Mouse (Mus musculus) yolk sac, embryonic 10.5 days (tissue): ENCODE measurements at regions not wholly inside any gene's neighbourhood (a gene's known extent, or its start where the extent isn't known, plus 50 kb on each side); places are given as distances from the start of the nearest gene placed in this dataset.

ENCODE experiments used
- DNase-seq: peaks from one replicate; pipeline ENCODE4 v3.0.0-alpha.2; 2017; ENCODE audit warnings: low spot score

DNA sequence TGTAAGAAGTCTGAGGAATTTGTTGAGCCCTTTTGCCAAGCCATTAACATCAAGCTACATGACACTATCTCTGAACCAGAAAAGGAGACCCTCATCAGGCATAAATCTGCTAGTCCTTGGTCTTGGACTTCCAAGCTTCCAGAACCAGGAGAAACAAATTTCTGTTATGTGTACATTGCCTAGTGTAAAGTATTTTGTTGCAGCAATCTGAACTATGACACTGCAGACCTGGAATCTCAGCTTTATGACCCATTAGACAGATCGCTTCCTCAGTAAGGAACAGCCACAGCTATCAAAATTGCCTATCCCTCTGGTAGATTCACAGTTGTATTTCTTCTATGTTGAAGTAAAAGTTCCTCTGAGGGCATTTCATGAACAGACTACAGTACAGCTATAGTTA, 199.1 kb upstream of the Tmem161b start:
- no peak for DNase-seq

DNA sequence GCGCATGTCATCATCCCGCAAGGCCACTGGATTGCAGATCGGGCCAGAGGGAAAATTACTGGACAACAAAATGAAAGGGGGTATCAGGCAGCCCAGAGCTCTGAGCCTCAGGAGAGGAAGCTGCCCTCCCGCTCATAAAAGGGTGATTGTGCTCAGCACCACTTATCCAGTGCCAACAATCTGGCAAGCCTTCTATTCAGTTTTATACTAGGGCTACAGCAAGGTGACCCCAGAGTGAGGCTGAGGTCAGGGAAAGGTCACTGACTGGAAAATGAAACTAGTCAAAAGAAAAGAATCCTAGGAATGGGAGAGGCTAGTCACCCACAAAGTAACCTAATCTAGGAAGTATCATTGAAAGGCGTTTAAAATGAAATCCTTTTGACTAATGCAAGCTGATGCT, 198.5 kb upstream of the Tmem161b start:
- DNase-seq = no peak

DNA sequence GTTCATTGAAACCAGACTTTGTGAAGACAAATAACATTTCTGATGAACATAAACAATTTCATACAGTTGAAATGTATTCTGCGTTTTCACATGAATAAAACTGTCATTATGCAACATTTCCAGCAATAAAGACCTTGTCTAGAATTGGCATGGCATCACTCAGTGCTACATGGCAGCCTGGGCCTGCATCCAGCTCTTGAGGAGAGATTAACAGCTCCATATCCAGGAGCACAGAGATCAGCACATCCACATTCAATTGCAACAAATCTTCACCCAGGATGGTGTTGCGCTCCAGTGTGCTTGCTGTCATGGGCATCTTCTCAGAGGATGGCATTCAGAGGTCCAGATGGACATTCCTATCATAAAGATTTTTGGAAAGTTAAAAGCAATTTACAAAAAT, 196.7 kb upstream of the Tmem161b start:
- DNase-seq = no peak

DNA sequence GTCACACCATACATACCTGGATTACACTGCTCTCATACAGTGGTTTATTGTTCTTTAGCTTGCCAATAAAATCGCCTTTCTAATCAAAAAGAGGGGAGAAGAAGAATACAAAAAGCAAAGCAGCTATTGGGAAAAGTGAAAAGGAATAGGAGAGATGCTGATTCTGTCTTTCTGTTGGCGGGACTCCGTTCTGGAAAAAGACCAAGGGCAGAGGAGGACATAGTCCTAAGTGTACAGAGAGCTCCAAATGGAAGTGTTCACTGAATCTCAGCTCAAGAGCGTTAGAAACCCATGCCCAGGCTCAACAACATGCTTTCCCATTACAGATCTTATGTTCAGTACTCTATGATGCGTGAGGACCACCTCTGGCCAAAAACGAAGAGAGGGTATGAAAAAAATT, 174.4 kb upstream of the Tmem161b start:
- DNase-seq = no peak

DNA sequence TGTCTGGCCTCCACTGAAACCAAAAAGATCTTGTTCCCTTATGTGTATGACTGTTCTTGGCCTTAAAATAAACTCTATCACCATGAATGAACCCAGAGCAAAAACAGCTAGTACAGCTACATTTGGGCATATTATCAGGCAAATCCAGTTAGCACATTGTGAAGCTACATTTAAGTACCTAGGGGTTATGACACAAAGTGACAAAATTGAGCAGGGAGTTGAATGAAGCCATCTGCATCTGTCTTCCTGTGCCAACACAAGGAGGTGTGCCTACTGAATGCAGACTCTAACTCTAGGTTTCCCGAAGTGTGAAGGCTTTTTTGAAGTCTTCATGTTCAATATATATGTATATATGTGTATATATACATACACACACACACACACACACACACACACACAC, 169.9 kb upstream of the Tmem161b start:
- DNase-seq = no peak

DNA sequence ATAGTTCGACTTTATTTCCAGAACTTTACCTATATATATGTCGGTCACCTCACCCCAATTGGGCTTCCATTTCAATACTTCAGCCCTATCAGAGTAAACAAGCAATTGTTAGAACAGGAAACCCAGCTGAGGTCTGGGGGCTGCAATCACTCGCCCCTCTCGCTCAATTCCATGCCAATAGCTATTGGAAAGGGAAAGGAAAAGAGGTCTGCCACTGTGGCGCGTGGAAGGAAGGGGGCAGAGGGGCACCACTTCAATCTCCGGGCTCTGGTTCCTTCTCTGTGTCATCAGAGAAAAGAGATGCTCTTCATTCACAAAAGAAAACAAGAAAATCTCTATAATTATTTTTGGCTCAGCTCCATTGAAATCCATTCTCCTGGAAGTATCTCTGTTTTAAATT, 167.1 kb upstream of the Tmem161b start:
- no peak for DNase-seq

DNA sequence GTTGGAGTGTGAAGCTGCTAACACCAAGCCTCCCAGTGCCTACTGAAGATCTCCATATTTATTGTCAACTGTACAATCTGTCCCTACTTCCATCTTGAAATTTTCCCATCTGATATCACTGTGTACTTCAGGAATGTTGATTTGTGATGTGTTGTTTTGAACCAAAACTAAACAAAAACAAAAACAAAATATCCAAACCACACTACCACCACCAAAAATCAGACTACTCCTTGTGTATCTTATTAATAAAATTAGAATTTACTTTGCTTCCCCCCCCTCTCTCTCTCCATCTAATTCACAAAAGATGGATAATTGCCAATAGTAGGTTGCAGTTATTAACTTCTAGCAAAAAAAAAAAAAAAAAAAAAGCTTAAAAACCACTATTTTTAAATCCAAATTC, 166.5 kb upstream of the Tmem161b start:
- no peak for DNase-seq

DNA sequence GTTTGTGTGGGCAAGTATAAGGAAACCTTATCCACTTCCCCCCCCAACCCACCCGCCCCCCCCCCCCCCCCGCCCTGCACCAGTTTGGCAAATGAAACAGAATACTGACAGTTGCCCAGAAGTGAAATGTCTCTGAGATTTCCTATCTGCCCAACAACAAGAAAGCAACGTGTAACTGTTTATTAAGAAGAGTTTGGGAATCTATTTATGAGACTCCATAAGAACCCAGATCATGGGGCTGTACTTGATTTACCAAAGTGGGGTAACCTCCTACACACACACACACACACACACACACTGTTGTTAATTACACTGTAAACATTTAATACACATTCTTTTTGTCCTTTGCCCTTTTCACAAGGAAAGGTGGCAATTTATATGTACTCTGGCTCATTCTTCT, 165.6 kb upstream of the Tmem161b start:
- no peak for DNase-seq

DNA sequence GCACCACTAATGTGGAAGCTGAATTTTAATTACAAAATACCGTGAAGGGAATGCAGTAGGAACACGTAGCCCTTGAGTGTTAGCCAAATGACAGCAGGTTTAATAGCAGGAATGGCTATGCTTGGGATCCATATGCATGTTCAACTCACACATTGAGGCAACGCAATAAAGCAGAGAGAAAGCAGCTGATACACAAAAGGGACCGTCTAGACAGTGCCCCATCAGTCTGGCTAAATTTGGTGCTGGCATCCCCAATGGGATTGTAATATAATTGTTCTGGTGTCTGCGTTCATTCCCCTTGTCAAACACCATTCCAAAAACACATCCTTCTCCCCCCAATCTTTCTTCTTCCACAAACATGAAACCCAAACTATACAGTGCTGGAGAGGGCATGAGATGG, 165.1 kb upstream of the Tmem161b start:
- DNase-seq = no peak

DNA sequence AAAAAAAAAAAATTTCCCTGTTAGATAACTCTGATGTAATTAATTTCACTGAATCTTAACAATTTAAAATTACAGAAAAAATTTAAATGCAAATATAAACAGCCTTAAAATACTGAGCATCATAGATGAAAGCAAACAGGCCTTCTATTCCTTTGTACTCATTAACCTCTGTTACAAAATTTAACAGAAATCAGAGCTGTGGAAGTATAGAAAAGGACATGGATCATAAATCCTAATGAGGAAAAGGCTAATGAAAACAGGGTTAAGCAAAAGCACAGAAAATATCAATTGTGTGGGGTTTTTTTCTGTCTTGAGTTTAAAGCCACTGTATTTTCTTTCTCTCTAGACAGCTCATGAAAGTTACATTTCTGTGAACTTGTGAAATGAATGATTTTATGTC, 164.6 kb upstream of the Tmem161b start:
- DNase-seq = no peak

DNA sequence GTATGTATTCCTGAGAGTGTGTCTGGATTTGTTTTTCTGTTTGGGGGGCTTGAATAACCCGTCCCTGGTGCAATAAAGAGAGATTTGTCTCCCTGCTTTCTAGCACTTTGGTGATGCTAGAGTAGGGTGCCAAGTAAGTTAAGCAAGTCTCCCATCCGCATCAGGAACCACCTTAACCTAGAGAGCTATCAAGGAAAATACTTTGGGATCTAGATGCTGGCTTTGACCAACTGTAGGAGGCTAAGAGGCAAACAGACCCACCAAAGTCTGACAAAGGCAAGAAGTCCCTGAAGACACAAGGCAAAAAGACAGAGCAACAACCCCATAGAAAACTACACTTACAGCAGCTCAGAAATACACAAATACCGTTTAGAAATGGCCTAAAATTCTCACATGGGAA, 163.8 kb upstream of the Tmem161b start:
- DNase-seq = no peak

DNA sequence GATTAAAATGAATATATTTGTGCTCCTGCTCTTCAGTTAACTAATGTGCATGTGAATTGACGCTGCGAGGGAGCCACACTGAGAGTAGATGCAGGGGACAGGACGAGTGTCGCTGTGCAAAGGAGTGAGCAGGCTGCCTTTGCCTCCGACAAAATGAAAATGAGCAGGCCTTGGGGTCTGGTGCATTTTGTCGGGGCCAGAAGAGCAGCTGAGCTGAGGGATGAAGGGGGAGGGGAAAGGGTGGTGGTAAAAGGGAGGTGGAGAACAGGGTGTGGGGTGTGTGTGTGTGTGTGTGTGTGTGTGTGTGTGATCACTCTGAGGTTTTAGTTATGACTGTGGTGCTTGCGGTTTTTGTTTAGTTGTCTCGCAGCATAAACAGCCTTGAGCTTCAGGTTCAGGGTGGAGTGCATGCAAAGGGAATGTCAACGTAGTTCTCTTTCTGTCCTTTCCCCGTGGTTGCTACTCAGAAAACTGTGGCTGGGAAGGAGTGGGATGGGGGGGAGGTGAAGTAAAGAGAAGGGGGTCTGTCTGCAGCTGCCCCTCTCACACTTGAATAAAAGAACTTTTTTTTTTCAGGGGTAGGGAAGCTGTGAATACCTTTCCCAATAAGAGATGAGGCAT, 163.0 kb upstream of the Tmem161b start:
- DNase-seq = no peak

DNA sequence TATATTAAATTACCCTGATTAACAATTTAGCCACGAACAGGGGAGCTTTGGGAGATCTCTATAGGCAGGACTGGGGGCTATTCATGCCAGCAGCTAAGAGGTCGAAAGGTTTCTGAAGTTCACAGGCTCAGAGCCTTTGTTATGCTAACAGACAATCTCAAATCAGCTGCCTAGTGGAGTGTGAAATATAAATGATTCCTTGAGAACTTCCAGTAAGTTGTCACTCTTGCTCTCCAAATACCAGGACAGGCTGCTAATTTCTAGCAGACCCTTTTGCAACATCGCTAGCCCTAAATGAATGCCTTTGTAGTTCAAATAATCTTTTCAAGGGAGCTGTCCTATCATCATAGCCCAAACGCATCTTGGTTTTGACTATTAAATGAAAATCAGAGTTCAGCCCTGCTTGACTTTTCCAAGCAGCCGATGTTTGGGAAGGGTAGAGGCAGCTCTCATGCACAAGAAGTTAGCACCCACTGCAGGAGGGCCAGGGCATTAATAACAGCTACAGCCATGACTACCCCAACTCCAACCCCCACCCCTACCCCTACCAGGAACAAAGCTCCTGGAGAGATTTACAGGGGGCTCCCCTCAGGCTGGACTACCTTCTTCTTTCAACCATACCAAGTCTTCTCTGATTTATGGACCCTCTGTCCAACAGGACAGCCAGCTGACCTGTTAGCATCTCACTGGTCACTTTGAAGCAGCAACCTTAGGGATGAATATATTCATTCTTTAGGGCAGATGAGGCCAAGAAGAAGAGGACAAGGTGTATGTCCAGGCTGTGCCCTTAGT, 162.2 kb upstream of the Tmem161b start:
- DNase-seq = no peak

DNA sequence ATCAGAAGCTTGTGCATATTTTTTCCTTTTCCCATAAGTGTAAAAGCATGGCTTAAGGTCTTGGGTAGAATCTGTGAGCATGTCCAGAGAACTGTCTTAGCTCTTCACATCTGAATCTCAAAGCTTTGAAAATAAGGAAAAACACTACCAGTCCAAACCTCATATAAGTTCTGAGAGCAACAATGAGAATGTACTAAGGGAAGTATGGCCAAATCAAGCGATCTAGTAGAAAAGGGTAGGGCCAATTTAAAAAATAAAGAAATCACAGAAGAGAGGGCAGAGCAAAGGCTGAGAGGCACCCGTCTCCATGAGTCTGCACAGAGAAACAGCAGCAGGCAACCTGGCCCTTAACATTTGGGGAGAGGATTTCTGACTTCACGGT, 161.7 kb upstream of the Tmem161b start:
- DNase-seq = no peak

DNA sequence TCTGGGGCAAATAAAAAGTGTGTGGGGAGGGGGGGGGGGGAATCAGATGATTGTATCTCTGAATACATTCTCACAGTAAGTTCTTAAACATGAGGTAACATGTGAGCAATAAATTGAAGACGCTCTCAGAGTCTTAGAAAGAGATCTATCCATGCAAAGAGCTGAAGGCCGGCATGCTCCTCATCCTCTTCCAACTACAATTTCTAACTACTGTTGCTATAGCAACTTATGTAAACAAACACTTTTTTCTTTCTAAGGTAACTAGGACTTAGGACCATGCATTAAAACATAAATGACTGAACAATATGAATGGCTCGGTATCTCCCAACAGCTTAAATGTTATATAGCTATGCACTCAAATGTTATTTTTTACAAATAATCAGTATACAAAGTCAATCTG, 161.2 kb upstream of the Tmem161b start:
- DNase-seq = no peak

DNA sequence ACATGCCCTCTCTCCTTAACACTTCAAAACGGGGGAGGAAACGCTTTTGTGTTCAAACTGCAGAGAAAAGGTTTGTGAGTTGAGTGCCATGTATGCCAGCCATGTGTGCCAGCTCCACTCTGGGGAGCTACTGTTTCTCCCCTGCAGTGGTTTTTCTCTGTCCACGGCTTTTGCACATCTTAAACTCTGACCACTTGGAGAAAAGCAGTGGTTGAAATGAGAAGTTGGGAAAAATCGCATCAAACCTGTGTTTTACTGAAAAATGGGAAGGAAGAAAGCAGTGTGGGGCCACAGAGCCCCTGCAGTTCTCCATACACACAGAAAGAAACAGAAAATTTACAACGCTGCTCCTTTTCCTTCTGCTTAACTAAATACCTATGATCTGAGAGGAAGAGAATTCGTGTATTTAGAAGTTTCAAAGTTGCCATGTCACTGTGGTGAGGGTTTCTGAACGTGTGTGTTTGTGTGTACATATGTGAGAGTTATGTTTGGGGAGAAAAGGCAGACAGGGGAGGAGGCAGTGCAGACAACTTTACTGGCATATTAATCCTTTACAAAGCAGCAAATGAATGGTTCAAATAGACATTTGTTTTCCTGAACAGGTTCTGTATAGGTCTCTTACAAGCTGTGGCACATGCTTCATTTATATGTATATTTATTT, 160.1 kb upstream of the Tmem161b start:
- DNase-seq = no peak

DNA sequence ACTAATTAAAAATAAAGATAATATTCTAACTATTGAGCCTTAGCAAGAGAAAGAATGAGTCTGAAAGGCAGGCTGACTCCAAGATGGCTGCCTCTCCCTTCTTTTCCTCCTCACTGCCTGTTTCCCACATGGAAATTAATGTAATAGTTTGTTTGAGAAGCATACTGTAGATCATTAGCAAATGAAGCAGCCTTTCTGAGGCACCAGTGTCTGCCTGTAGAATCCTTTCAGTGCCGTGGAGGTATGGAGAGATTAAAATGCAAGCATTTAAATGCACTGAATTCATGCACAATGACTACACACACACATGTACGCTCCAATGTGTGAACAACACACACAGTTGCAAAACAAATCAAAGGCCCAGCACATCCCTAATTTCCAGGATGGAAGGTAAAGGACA, 159.5 kb upstream of the Tmem161b start:
- DNase-seq = no peak

DNA sequence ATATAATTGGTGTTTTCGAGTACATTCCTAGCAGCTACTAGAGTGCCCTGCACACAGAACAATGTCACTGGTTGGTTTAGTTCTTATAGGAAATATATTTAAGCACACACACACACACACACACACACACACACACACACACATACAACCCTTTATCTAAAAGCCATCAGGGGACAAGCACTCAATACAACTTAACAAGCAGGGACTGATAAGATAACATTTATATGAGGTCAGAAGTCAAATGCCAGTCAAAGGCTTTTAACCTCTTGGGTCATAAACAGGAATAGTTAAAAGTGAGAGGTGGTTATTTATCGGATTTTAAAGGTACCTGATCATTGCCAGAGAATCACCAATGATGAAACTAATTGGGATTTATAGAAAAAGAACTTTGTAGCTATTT, 158.7 kb upstream of the Tmem161b start:
- no peak for DNase-seq

DNA sequence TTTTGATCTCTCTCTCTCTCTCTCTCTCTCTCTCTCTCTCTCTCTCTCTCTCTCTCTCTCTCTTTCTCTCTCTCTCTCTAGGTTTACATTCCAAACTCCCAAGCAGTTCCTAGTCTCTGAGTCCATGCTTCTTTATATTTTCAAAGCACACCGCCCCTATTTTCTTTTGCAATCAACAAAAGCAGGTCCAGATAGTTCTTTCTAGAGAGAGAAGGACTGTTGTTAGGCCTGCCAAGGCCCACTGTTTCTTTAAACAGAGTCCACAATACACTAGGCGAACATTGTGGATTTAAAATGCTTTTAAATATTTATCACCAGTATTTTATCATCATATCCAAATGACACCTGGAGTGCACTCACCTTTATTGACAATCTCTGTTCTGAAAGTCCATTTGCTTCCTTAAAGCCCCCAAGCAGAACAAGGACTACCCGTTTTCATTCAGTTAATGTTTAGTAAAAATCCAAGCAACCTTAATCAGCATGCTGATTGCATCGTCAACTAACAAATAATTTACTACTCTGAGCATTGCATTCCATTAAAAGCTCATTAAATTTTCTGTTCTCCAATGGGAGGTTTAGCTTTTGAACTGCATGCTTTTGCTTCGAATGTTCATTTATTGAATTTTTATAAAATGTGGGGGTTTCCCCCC, 157.7 kb upstream of the Tmem161b start:
- no peak for DNase-seq

DNA sequence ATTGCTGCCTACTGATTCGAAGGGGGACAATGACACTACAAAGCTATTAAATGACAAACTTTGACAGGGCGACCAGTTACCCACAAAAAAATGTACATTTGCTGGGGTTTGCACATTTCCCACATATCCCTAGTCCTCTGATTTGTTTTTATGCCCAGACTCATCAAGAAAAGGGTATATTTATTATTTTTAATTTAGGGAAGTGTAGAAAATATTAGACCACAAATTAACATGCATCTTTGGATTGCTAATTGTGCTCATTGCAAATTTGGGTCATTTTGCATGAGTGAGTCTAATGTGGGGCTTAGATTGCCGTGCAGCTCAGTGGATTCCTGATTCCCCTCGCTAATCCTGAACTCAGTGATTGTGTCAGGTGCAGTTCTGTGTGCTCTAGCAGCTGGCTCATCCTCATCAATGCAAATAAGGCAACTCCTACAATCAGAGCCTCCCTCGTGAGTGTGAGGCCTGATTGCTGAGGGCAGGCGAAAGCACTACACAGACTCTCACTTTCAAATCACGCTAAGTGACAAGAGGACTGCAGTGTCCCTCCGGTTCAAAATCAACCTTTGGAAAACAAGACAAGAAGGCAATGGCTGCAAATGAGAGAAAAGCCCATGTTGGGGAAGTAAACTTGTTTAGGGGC, 156.7 kb upstream of the Tmem161b start:
- no peak for DNase-seq

DNA sequence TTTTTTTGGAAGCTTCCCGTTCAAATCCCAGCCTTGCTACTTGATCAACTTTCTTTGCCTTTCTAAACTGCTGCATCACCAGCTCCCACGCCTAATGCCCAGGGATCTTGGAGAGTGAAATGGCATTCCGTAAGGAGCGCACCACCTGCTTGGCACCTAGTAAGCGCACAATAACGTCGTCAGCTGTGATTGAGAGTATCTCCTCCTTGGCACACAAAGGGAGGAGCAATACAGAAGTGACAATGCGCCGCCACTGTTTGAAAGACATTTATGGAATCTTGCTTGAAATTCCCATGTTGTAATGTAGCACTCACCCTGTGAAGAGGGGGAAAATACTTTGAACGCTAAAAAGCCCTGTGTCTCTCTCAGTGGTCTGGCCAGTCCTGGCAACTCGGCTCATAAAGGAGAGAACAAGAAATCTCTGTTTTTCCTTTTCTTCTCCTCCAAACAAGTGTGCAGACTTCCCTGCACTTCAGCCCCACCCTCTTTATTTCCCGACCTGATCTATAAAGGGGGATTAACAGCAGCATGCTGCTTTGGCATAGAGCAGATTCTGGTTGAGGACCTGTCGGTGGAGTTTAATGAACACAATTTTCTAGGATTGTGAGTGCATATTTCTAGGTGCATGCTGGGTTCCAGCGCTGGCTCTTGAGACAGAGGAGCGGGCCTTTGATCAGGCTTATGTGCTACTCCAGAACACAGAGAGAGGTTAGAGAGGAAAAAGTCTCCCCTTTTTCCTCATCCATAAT, 155.7 kb upstream of the Tmem161b start:
- no peak for DNase-seq
